Mouse (Mus musculus) forebrain, embryonic 11.5 days (tissue): Measurements from ENCODE around the gene Prss38. TPM values are rescaled to one million over a fixed set of nuclear protein-coding genes. Genes with fewer than 3 reads are reported as not detected.
A peak's percentile ranks its signal among the peaks of the same experiment; 100 is the strongest.

Experiments used
- ATAC-seq: fragments of 200-750 bp; cut with Nextera tagmentation; replicated peaks from 2 replicates; pipeline ENCODE4 v1.8.0; 2017; ENCODE audit warnings: moderate TSS enrichment; ENCODE audit not compliant: low FRiP score
- DNase-seq: peaks from one replicate; pipeline ENCODE4 v3.0.0-alpha.2; 2017; ENCODE audit warnings: low spot score
- H3K27ac ChIP-seq: fragments of 300-500 bp; sonication (generic); 2 replicates; pipeline ENCODE4 v1.5.1; 2014; ENCODE audit warnings: low read depth, low read length
- H3K27me3 ChIP-seq: fragments of 300-500 bp; sonication (generic); 2 replicates; pipeline ENCODE4 v1.6.1; 2014; ENCODE audit warnings: mild to moderate bottlenecking, low read length, mixed read lengths; ENCODE audit not compliant: control insufficient read depth, insufficient read depth
- H3K36me3 ChIP-seq: fragments of 300-500 bp; sonication (generic); 2 replicates; pipeline ENCODE4 v1.6.1; 2014; ENCODE audit warnings: mild to moderate bottlenecking, low read length, moderate library complexity, mixed read lengths; ENCODE audit not compliant: control insufficient read depth, insufficient read depth
- H3K4me1 ChIP-seq: fragments of 300-500 bp; sonication (generic); replicated peaks from 2 replicates; pipeline ENCODE4 v1.6.1; 2014; ENCODE audit warnings: low read length, mixed read lengths; ENCODE audit not compliant: control insufficient read depth, insufficient read depth
- H3K4me2 ChIP-seq: fragments of 300-500 bp; sonication (generic); 2 replicates; pipeline ENCODE4 v1.6.1; 2014; ENCODE audit warnings: low read depth, mild to moderate bottlenecking, low read length, moderate library complexity, mixed read lengths; ENCODE audit not compliant: severe bottlenecking
- H3K4me3 ChIP-seq: fragments of 300-500 bp; sonication (generic); 2 replicates; pipeline ENCODE4 v1.5.1; 2014; ENCODE audit warnings: low read depth, low read length
- H3K9ac ChIP-seq: fragments of 300-500 bp; sonication (generic); 2 replicates; pipeline ENCODE4 v1.6.1; 2014; ENCODE audit warnings: low read length
- H3K9me3 ChIP-seq: fragments of 300-500 bp; sonication (generic); 2 replicates; pipeline ENCODE4 v1.6.1; 2016; ENCODE audit warnings: low read length, mixed read lengths; ENCODE audit not compliant: control insufficient read depth
- WGBS: fragments of 180-500 bp; shearing (Covaris S2); extraction: QIAGEN DNeasy Blood & Tissue Kit; methylation state at CpG from one replicate; pipeline ENCODE4 v1.1.7; 2014; 5-methylcytosine and 5-hydroxymethylcytosine counted together
- polyA plus RNA-seq: library from polyadenylated mRNA; unstranded; fragments of >200 nt; fragmentation: Nextera tagmentation; extraction: Ambion mirVana; gene quantifications from 2 replicates; pipeline ENCODE4 v1.2.1, GENCODE M21; 2014

Gene Prss38
- polyA plus RNA-seq, 1 experiment from 2014 or later, result not detected

DNA sequence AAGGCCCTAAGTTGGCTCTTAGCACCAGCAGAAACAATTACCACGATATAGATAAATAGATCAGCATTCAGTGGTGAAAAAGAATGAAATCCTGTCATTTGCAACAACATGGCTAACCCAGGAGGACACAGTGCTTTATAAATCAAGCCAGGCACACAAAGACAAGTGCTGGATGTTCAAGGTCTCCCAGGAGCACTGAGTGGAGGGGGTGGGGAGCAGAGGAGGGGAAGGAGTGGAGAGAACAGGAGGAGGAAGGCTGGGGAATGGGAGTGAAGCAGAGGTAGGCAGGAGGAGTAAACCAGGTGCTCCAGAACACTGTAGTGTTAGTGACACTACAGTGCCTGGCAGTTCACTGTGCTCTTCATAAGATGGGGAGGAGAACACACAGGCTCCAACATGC, 30.3 kb upstream of the Prss38 start:
- WGBS, result 81% methylated on average over 1 of the region's 1 CpGs
- H3K27ac ChIP-seq, result no peak overlapping the region
- no peak overlapping the region for H3K9ac ChIP-seq
- no peaks in the 10 kb centered on the region for H3K27me3 ChIP-seq
- ATAC-seq (no peak), DNase-seq (no peak)
- H3K4me2 ChIP-seq, result no peak overlapping the region
- no peaks in the 10 kb centered on the region for H3K9me3 ChIP-seq
- H3K4me1 ChIP-seq, result no peaks in the 10 kb centered on the region
- no peak overlapping the region for H3K4me3 ChIP-seq
- peaks cover 3% of the 10 kb centered on the region; the same call in 1 of the 2 replicates for H3K36me3 ChIP-seq

GRCm38 (mm10) chr11:59400876-59401275, 25.4 kb upstream of the Prss38 start:
- WGBS, result 85% methylated on average over 2 of the region's 2 CpGs
- no peak for DNase-seq
- ATAC-seq, result no peak

GRCm38 (mm10) chr11:59399830-59400229, 24.4 kb upstream of the Prss38 start:
- H3K9ac ChIP-seq, result no peak overlapping the region
- H3K27me3 ChIP-seq, result no peaks in the 10 kb centered on the region
- DNase-seq (no peak), ATAC-seq (no peak)
- no peak overlapping the region for H3K27ac ChIP-seq
- WGBS, result 81% methylated on average over 8 of the region's 8 CpGs
- H3K36me3 ChIP-seq, result no peaks in the 10 kb centered on the region
- no peak overlapping the region for H3K4me2 ChIP-seq
- H3K4me1 ChIP-seq, result no peaks in the 10 kb centered on the region
- H3K4me3 ChIP-seq, result no peak overlapping the region
- no peaks in the 10 kb centered on the region for H3K9me3 ChIP-seq

More at GRCm38 (mm10) chr11:59400876-59401275, 25.4 kb upstream of the Prss38 start:
- Histone ChIP-seq H3K4me1 (no peaks in the 10 kb centered on the region), H3K4me3 (no peak overlapping the region), H3K27me3 (no peaks in the 10 kb centered on the region), H3K36me3 (peaks cover 3% of the 10 kb centered on the region; the same call in 1 of the 2 replicates), H3K27ac (no peak overlapping the region), H3K4me2 (no peak overlapping the region), H3K9ac (no peak overlapping the region), H3K9me3 (no peaks in the 10 kb centered on the region)

DNA sequence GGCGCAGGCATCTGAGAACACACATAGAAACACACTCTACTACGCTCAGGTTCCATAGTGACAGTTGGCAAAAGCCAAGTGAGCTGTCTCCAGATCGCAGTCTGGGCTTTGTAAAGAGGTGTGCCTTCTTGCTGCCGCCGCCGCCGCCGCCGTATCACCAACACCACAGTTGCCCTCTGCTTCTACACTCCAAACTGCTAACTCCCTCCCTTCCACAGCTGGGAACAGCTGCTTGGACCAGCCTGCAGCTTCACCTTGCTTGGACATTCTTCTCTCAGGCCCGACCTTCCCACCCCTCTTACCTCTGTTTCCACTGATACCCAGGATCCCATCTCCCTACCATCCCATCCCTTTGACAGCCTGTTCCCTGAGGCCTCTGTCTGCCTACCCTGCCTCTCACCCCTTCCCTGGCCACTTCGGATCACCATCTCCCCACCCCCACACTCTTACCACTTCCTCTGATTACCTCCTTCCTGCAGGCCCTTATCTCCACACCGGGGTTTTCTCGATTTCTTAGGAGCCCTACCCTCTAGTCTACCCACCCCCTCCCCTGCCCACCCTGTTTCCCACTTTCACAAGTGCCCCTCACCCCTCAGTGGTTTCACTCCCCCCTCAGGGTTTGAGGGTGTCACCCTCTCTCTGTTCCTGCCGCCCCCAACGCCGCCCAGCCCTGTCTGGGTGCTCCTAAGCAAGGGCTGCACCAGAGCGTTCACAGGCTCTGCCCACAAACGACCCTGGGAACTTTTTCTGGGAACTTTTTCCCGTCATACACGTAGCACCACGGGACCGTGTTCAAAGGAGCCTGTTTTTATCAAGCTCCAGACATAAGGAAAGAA, 22.3 kb upstream of the Prss38 start:
- ATAC-seq, result no peak
- H3K4me3 ChIP-seq, result no peak overlapping the region
- H3K36me3 ChIP-seq, result no peaks in the 10 kb centered on the region
- H3K9me3 ChIP-seq, result no peaks in the 10 kb centered on the region
- no peaks in the 10 kb centered on the region for H3K4me1 ChIP-seq
- H3K27ac ChIP-seq, result no peak overlapping the region
- DNase-seq, result no peak
- H3K9ac ChIP-seq, result no peak overlapping the region
- no peaks in the 10 kb centered on the region for H3K27me3 ChIP-seq
- H3K4me2 ChIP-seq, result no peak overlapping the region
- 69% methylated on average over 22 of the region's 22 CpGs for WGBS

DNA sequence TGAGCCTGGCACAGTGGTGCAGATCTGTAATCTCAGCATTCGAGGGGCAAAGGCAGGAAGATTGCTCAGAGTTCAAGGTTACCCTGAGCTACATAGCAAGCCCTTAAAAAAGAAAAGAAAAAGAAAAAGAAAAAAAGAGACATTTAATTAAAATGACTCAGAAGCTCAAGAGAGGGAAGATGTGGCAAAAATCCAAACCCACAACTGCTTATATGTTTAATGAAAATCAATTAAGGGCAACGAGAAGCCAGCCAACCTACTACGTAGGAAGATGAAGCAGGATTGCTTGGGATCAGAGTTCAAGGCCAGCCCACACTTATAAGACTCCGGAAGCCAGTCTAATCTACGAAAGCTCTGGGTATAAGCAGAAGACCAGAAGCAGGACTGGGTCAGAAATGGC, 19.0 kb upstream of the Prss38 start:
- no peak overlapping the region for H3K9ac ChIP-seq
- 89% methylated on average over 5 of the region's 5 CpGs for WGBS
- H3K4me1 ChIP-seq, result no peaks in the 10 kb centered on the region
- no peak for DNase-seq
- H3K9me3 ChIP-seq, result no peaks in the 10 kb centered on the region
- H3K27me3 ChIP-seq, result no peaks in the 10 kb centered on the region
- H3K36me3 ChIP-seq, result no peaks in the 10 kb centered on the region
- ATAC-seq, result no peak
- H3K27ac ChIP-seq, result no peak overlapping the region
- no peak overlapping the region for H3K4me3 ChIP-seq
- no peak overlapping the region for H3K4me2 ChIP-seq

GRCm38 (mm10) chr11:59393591-59393990, 18.1 kb upstream of the Prss38 start:
- no peak overlapping the region for H3K4me2 ChIP-seq
- no peak overlapping the region for H3K4me3 ChIP-seq
- no peak for ATAC-seq
- no peaks in the 10 kb centered on the region for H3K4me1 ChIP-seq
- H3K9ac ChIP-seq, result no peak overlapping the region
- 39% methylated on average over 9 of the region's 9 CpGs for WGBS
- no peaks in the 10 kb centered on the region for H3K9me3 ChIP-seq
- DNase-seq, result peak; percentile 62
- 0 out of 2 replicates have a peak overlapping the region, but pooled peaks have one; percentile 18 for H3K27ac ChIP-seq
- H3K27me3 ChIP-seq, result no peaks in the 10 kb centered on the region
- no peaks in the 10 kb centered on the region for H3K36me3 ChIP-seq

- Histone ChIP-seq H3K27ac (no peak overlapping the region), H3K9ac (no peak overlapping the region), H3K36me3 (no peaks in the 10 kb centered on the region), H3K4me3 (no peak overlapping the region), H3K4me1 (no peaks in the 10 kb centered on the region), H3K4me2 (no peak overlapping the region), H3K27me3 (no peaks in the 10 kb centered on the region), H3K9me3 (no peaks in the 10 kb centered on the region)
- WGBS, result 76% methylated on average over 6 of the region's 6 CpGs
- DNase-seq (no peak), ATAC-seq (no peak)
Observed at GRCm38 (mm10) chr11:59392300-59392699, 16.8 kb upstream of the Prss38 start.

GRCm38 (mm10) chr11:59390470-59390869, 15.0 kb upstream of the Prss38 start:
- no peaks in the 10 kb centered on the region for H3K9me3 ChIP-seq
- no peak overlapping the region for H3K4me3 ChIP-seq
- H3K4me1 ChIP-seq, result no peaks in the 10 kb centered on the region
- ATAC-seq, result no peak
- no peak overlapping the region for H3K9ac ChIP-seq
- H3K27me3 ChIP-seq, result no peaks in the 10 kb centered on the region
- H3K4me2 ChIP-seq, result no peak overlapping the region
- H3K36me3 ChIP-seq, result no peaks in the 10 kb centered on the region
- H3K27ac ChIP-seq, result no peak overlapping the region
- 78% methylated on average over 9 of the region's 9 CpGs for WGBS
- no peak for DNase-seq

- DNase-seq, result no peak
- no peaks in the 10 kb centered on the region for H3K27me3 ChIP-seq
Observed at GRCm38 (mm10) chr11:59389617-59390016, 14.2 kb upstream of the Prss38 start.

More at GRCm38 (mm10) chr11:59389617-59390016, 14.2 kb upstream of the Prss38 start:
- Histone ChIP-seq H3K4me2 (no peak overlapping the region), H3K4me1 (0 out of 2 replicates have a peak, but pooled peaks cover 2% of the 10 kb centered on the region), H3K36me3 (no peaks in the 10 kb centered on the region), H3K9ac (no peak overlapping the region), H3K9me3 (no peaks in the 10 kb centered on the region), H3K27ac (no peak overlapping the region), H3K4me3 (no peak overlapping the region)
- ATAC-seq, result no peak
- WGBS, result 66% methylated on average over 4 of the region's 4 CpGs
